Mouse (Mus musculus) small intestine, adult 2 months (tissue): Measurements from ENCODE around the gene Fyttd1. TPM values are rescaled to one million over a fixed set of nuclear protein-coding genes. Genes with fewer than 3 reads are reported as not detected.
A peak's percentile ranks its signal among the peaks of the same experiment; 100 is the strongest.

ENCODE experiments used
- H3K27ac ChIP-seq: fragments of 200-500 bp; 2 replicates; pipeline ENCODE4 v1.5.1; 2012; ENCODE audit warnings: low read depth, low read length, control low read depth, inconsistent platforms; ENCODE audit not compliant: insufficient read depth
- H3K27me3 ChIP-seq: fragments of 200-500 bp; 2 replicates; pipeline ENCODE4 v1.6.1; 2012; ENCODE audit warnings: mild to moderate bottlenecking, moderate library complexity, low read length, inconsistent platforms; ENCODE audit not compliant: control insufficient read depth, insufficient read depth
- H3K36me3 ChIP-seq: fragments of 200-500 bp; 2 replicates; pipeline ENCODE4 v1.6.1; 2012; ENCODE audit warnings: mild to moderate bottlenecking, low read length, control low read depth, inconsistent platforms; ENCODE audit not compliant: control insufficient read depth, insufficient read depth
- H3K4me1 ChIP-seq: fragments of 200-500 bp; 2 replicates; pipeline ENCODE4 v1.6.1; 2012; ENCODE audit warnings: low read length, inconsistent platforms, mixed read lengths; ENCODE audit not compliant: control insufficient read depth, insufficient read depth, insufficient read length
- H3K4me3 ChIP-seq: fragments of 200-500 bp; 2 replicates; pipeline ENCODE4 v1.5.1; 2012; ENCODE audit warnings: low read depth, mild to moderate bottlenecking, control low read depth, inconsistent platforms, low read length, moderate library complexity
- CTCF ChIP-seq: fragments of 200-500 bp; IDR thresholded peaks from 2 replicates; pipeline ENCODE4 v1.5.1; 2012; ENCODE audit warnings: low read depth, mild to moderate bottlenecking, control low read depth, inconsistent platforms, low read length, moderate library complexity, mixed read lengths; ENCODE audit not compliant: insufficient replicate concordance, insufficient read length; ENCODE audit errors: extremely low read depth
- POLR2A ChIP-seq: fragments of 200-500 bp; IDR thresholded peaks from 2 replicates; pipeline ENCODE4 v1.6.1; 2012; ENCODE audit warnings: low read depth, mild to moderate bottlenecking, control low read depth, inconsistent platforms, low read length, moderate library complexity
- WGBS: fragments of 180-500 bp; shearing (Covaris S2); methylation state at CpG from one replicate; pipeline ENCODE4 v1.1.7; 2018; 5-methylcytosine and 5-hydroxymethylcytosine counted together
- polyA plus RNA-seq: library from polyadenylated mRNA; depleted of rRNA; stranded (reverse); fragments of >200 nt; gene quantifications from 2 replicates; pipeline ENCODE4 v1.2.3, GENCODE M21; 2012; rRNA removed

Gene Fyttd1
- polyA plus RNA-seq, 1 experiment = 0.93 TPM

GRCm38 (mm10) chr16:32945379-32945778, 68.1 kb downstream of the Fyttd1 start:
- Histone ChIP-seq H3K36me3 (no peaks in the 10 kb centered on the region), H3K4me3 (no peak overlapping the region), H3K4me1 (peaks cover 3% of the 10 kb centered on the region; the same call in 1 of the 2 replicates), H3K27me3 (no peaks in the 10 kb centered on the region), H3K27ac (no peak overlapping the region)
- 88% methylated on average over 5 of the region's 5 CpGs for WGBS
- TF ChIP-seq CTCF (no peak), POLR2A (no peak)

- Histone ChIP-seq H3K27ac (no peak overlapping the region), H3K36me3 (peaks cover 3% of the 10 kb centered on the region), H3K27me3 (no peaks in the 10 kb centered on the region), H3K4me1 (peaks cover 3% of the 10 kb centered on the region; the same call in 1 of the 2 replicates), H3K4me3 (no peak overlapping the region)
- 89% methylated on average over 8 of the region's 8 CpGs for WGBS
- TF ChIP-seq CTCF (no peak), POLR2A (no peak)
Measured at GRCm38 (mm10) chr16:32948016-32948415, 70.7 kb downstream of the Fyttd1 start.

GRCm38 (mm10) chr16:32948656-32949055, 71.4 kb downstream of the Fyttd1 start:
- peaks cover 3% of the 10 kb centered on the region for H3K36me3 ChIP-seq
- H3K4me1 ChIP-seq = peaks cover 3% of the 10 kb centered on the region; the same call in 1 of the 2 replicates
- no peaks in the 10 kb centered on the region for H3K27me3 ChIP-seq
- H3K4me3 ChIP-seq = no peak overlapping the region
- WGBS = 85% methylated on average over 5 of the region's 5 CpGs
- TF ChIP-seq POLR2A = no peak
- no peak for TF ChIP-seq CTCF
- H3K27ac ChIP-seq = no peak overlapping the region

- Histone ChIP-seq H3K4me1 (peaks cover 3% of the 10 kb centered on the region; the same call in 1 of the 2 replicates), H3K27me3 (no peaks in the 10 kb centered on the region), H3K36me3 (peaks cover 5% of the 10 kb centered on the region), H3K4me3 (no peak overlapping the region), H3K27ac (no peak overlapping the region)
- TF ChIP-seq CTCF = no peak
- TF ChIP-seq POLR2A = no peak
Measured at GRCm38 (mm10) chr16:32949281-32949680, 72.0 kb downstream of the Fyttd1 start.

- Histone ChIP-seq H3K27me3 (no peaks in the 10 kb centered on the region), H3K4me1 (peaks cover 3% of the 10 kb centered on the region; the same call in 1 of the 2 replicates), H3K4me3 (no peak overlapping the region), H3K36me3 (peaks cover 12% of the 10 kb centered on the region), H3K27ac (no peak overlapping the region)
- WGBS = 94% methylated on average over 2 of the region's 2 CpGs
- no peak for TF ChIP-seq POLR2A
- peak; percentile 59; the same call in 1 of the 2 replicates for TF ChIP-seq CTCF
Measured at GRCm38 (mm10) chr16:32951074-32951473, 73.8 kb downstream of the Fyttd1 start.

- TF ChIP-seq CTCF (no peak), POLR2A (no peak)
- peaks cover 26% of the 10 kb centered on the region for H3K36me3 ChIP-seq
- no peak overlapping the region for H3K27ac ChIP-seq
- 65% methylated on average over 5 of the region's 5 CpGs for WGBS
- H3K4me3 ChIP-seq = no peak overlapping the region
- H3K4me1 ChIP-seq = no peaks in the 10 kb centered on the region
- H3K27me3 ChIP-seq = no peaks in the 10 kb centered on the region
Measured at GRCm38 (mm10) chr16:32953806-32954205, 76.5 kb downstream of the Fyttd1 start.

GRCm38 (mm10) chr16:32954304-32954703, 77.0 kb downstream of the Fyttd1 start:
- Histone ChIP-seq H3K4me1 (no peaks in the 10 kb centered on the region), H3K27me3 (no peaks in the 10 kb centered on the region), H3K27ac (no peak overlapping the region), H3K4me3 (no peak overlapping the region), H3K36me3 (peaks cover 28% of the 10 kb centered on the region)
- 85% methylated on average over 6 of the region's 6 CpGs for WGBS
- TF ChIP-seq POLR2A = no peak

GRCm38 (mm10) chr16:32956889-32957288, 79.6 kb downstream of the Fyttd1 start:
- Histone ChIP-seq H3K27me3 (no peaks in the 10 kb centered on the region), H3K36me3 (peaks cover 39% of the 10 kb centered on the region), H3K4me1 (no peaks in the 10 kb centered on the region), H3K27ac (no peak overlapping the region), H3K4me3 (no peak overlapping the region)
- WGBS = 79% methylated on average over 5 of the region's 5 CpGs
- TF ChIP-seq CTCF (no peak), POLR2A (no peak)

Other genes with a start within 250 kb of the Fyttd1 start
- gene Tnk2, start 233.6 kb upstream of the Fyttd1 start, polyA plus RNA-seq = 57.5 and 97.6 TPM in 2 replicates
- gene Muc4, start 141.6 kb upstream of the Fyttd1 start, polyA plus RNA-seq = 18.8 and 39.8 TPM in 2 replicates
- 0.11 and 0.39 TPM in 2 replicates for gene Muc20, start 80.1 kb upstream of the Fyttd1 start, polyA plus RNA-seq
- gene Smbd1, start 67.0 kb upstream of the Fyttd1 start, polyA plus RNA-seq = 1.5 and 2.1 TPM in 2 replicates
- gene Rubcn, start 266 bp downstream of the Fyttd1 start, polyA plus RNA-seq = 15.1 and 28.5 TPM in 2 replicates
- gene Lrch3, start 36.6 kb downstream of the Fyttd1 start, polyA plus RNA-seq = 5.9 and 12.7 TPM in 2 replicates
- 0.14 and 0.18 TPM in 2 replicates for gene Iqcg, start 178.7 kb downstream of the Fyttd1 start, polyA plus RNA-seq
- 51.6 and 67.4 TPM in 2 replicates for gene Rpl35a, start 179.0 kb downstream of the Fyttd1 start, polyA plus RNA-seq
- gene Lmln, start 185.0 kb downstream of the Fyttd1 start, polyA plus RNA-seq = 1.1 and 1.7 TPM in 2 replicates